Mouse (Mus musculus) CH12.LX (cell line): ENCODE results near the gene U90926. TPM values are rescaled to one million over a fixed set of nuclear protein-coding genes. Genes with fewer than 3 reads are reported as not detected.

Experiments used
- DNase-seq: peaks from one replicate; pipeline ENCODE4 v3.0.0-alpha.2; 2013; ENCODE audit errors: extremely low read depth
- H3K27ac ChIP-seq: 2 replicates; pipeline ENCODE4 v1.5.1; 2012; ENCODE audit warnings: low read depth, mild to moderate bottlenecking, control low read depth, moderate library complexity; ENCODE audit not compliant: insufficient read depth
- H3K27me3 ChIP-seq: replicated peaks from 2 replicates; pipeline ENCODE3; 2012; ENCODE audit warnings: inconsistent platforms
- H3K36me3 ChIP-seq, 2 experiments: replicated peaks in 1 of 2; 2 replicates each; pipeline versions ENCODE3 to v1.6.1; 2012; ENCODE audit warnings: inconsistent platforms in 1 of 2, low read length in 1 of 2, mild to moderate bottlenecking in 1 of 2, mixed read lengths in 1 of 2, moderate library complexity in 1 of 2; ENCODE audit not compliant: control insufficient read depth in 1 of 2, insufficient read depth in 1 of 2
- H3K4me1 ChIP-seq, 2 experiments: 2 replicates each; pipeline ENCODE4 v1.6.1; 2012; ENCODE audit warnings: inconsistent platforms in 1 of 2, moderate library complexity in 1 of 2; ENCODE audit not compliant: insufficient read depth in 2 of 2, control insufficient read depth in 1 of 2
- H3K4me2 ChIP-seq: 2 replicates; pipeline ENCODE4 v1.6.1; 2012; ENCODE audit warnings: low read depth, mild to moderate bottlenecking, control low read depth; ENCODE audit not compliant: poor library complexity, insufficient read depth, severe bottlenecking
- H3K4me3 ChIP-seq, 3 experiments: fragments of 150-350 bp in 1 of 3; sonication (generic) in 1 of 3; replicated peaks in 1 of 3; 2 replicates each; pipeline versions ENCODE3 to v1.5.1; 2011 to 2012; ENCODE audit warnings: low read depth in 2 of 3, low read length in 2 of 3, mild to moderate bottlenecking in 2 of 3, moderate library complexity in 2 of 3, control low read depth in 1 of 3, improper control_type of control experiment in 1 of 3, inconsistent platforms in 1 of 3, mixed read lengths in 1 of 3; ENCODE audit not compliant: poor library complexity in 1 of 3
- H3K79me2 ChIP-seq: replicated peaks from 2 replicates; pipeline ENCODE4 v1.6.1; 2012; ENCODE audit warnings: mild to moderate bottlenecking, moderate library complexity; ENCODE audit not compliant: control insufficient read depth, poor library complexity, insufficient read depth, severe bottlenecking; ENCODE audit errors: extremely low read depth
- H3K9ac ChIP-seq: 2 replicates; pipeline ENCODE4 v1.6.1; 2012; ENCODE audit warnings: low read depth, mild to moderate bottlenecking, control low read depth, moderate library complexity; ENCODE audit not compliant: insufficient read depth
- H3K9me3 ChIP-seq: replicated peaks from 2 replicates; pipeline ENCODE3; 2012; ENCODE audit warnings: low read length, inconsistent platforms, mixed read lengths
- ELF1 ChIP-seq: IDR thresholded peaks from 2 replicates; pipeline ENCODE4 v1.6.1; 2014; ENCODE audit warnings: low read depth, mild to moderate bottlenecking, inconsistent platforms, low read length, improper control_type of control experiment
- EP300 ChIP-seq: IDR thresholded peaks from 2 replicates; pipeline ENCODE4 v1.6.1; 2011; ENCODE audit warnings: low read length, improper control_type of control experiment
- ETS1 ChIP-seq: conservative IDR thresholded peaks from 2 replicates; pipeline ENCODE4 v1.6.1; 2012; ENCODE audit warnings: low read depth, mild to moderate bottlenecking, inconsistent platforms, low read length, improper control_type of control experiment, moderate library complexity
- JUN ChIP-seq: IDR thresholded peaks from 2 replicates; pipeline ENCODE4 v1.6.1; 2011; ENCODE audit warnings: low read depth, mild to moderate bottlenecking, low read length, improper control_type of control experiment, moderate library complexity; ENCODE audit not compliant: insufficient read depth
- JUND ChIP-seq: conservative IDR thresholded peaks from 2 replicates; pipeline ENCODE4 v1.6.1; 2011; ENCODE audit warnings: low read depth, low read length, improper control_type of control experiment
- MAZ ChIP-seq: IDR thresholded peaks from 2 replicates; pipeline ENCODE4 v1.6.1; 2012; ENCODE audit warnings: low read depth, mild to moderate bottlenecking, inconsistent platforms, low read length, improper control_type of control experiment, moderate library complexity
- MEF2A ChIP-seq: IDR thresholded peaks from 2 replicates; pipeline ENCODE4 v1.6.1; 2014; ENCODE audit warnings: low read depth, mild to moderate bottlenecking, inconsistent platforms, low read length, improper control_type of control experiment, borderline replicate concordance
- MXI1 ChIP-seq: IDR thresholded peaks from 2 replicates; pipeline ENCODE4 v1.6.1; 2011; ENCODE audit warnings: mild to moderate bottlenecking, low read depth, low read length, improper control_type of control experiment
- MYC ChIP-seq: IDR thresholded peaks from 2 replicates; pipeline ENCODE4 v1.6.1; 2011; ENCODE audit warnings: low read depth, mild to moderate bottlenecking, improper control_type of control experiment, low read length
- NRF1 ChIP-seq: IDR thresholded peaks from 2 replicates; pipeline ENCODE4 v1.6.1; 2014; ENCODE audit warnings: low read depth, mild to moderate bottlenecking, inconsistent platforms, low read length, improper control_type of control experiment, moderate library complexity
- PAX5 ChIP-seq: IDR thresholded peaks from 2 replicates; pipeline ENCODE4 v1.6.1; 2012; ENCODE audit warnings: low read length, inconsistent platforms, mixed read lengths
- POLR2AphosphoS2 ChIP-seq: IDR thresholded peaks from 2 replicates; pipeline ENCODE4 v1.6.1; 2011; ENCODE audit warnings: low read depth, low read length, improper control_type of control experiment
- RCOR1 ChIP-seq: conservative IDR thresholded peaks from 2 replicates; pipeline ENCODE4 v1.6.1; 2012; ENCODE audit warnings: low read depth, mild to moderate bottlenecking, inconsistent platforms, low read length, improper control_type of control experiment
- SMC3 ChIP-seq: IDR thresholded peaks from 2 replicates; pipeline ENCODE4 v1.6.1; 2011; ENCODE audit warnings: low read depth, low read length, improper control_type of control experiment
- TBP ChIP-seq: conservative IDR thresholded peaks from 2 replicates; pipeline ENCODE4 v1.6.1; 2011; ENCODE audit warnings: low read depth, low read length, improper control_type of control experiment
- TCF12 ChIP-seq: IDR thresholded peaks from 2 replicates; pipeline ENCODE4 v1.6.1; 2014; ENCODE audit warnings: low read depth, mild to moderate bottlenecking, inconsistent platforms, low read length, improper control_type of control experiment
- UBTF ChIP-seq: IDR thresholded peaks from 2 replicates; pipeline ENCODE4 v1.6.1; 2012; ENCODE audit warnings: low read depth, mild to moderate bottlenecking, inconsistent platforms, low read length, improper control_type of control experiment, moderate library complexity
- ZC3H11A ChIP-seq: IDR thresholded peaks from 2 replicates; pipeline ENCODE4 v1.6.1; 2012; ENCODE audit warnings: low read depth, mild to moderate bottlenecking, inconsistent platforms, low read length, improper control_type of control experiment
- ZKSCAN1 ChIP-seq: IDR thresholded peaks from 2 replicates; pipeline ENCODE4 v1.6.1; 2012; ENCODE audit warnings: low read depth, inconsistent platforms, low read length, improper control_type of control experiment, borderline replicate concordance
- ZMIZ1 ChIP-seq: IDR thresholded peaks from 2 replicates; pipeline ENCODE4 v1.6.1; 2012; ENCODE audit warnings: low read depth, mild to moderate bottlenecking, inconsistent platforms, low read length, improper control_type of control experiment
- dilution Hi-C: fragments of 300-500 bp; cut with MboI; formaldehyde crosslinking; loops from 2 replicates; pipeline ENCODE4 v1.14.3; 2020; ENCODE audit warnings: low sequenced_read_pairs; ENCODE audit not compliant: extremely low pct_unique_long_range_greater_than_20kb, extremely low pct_ligation_motif_present
- in situ Hi-C: fragments of 300-500 bp; cut with MboI; formaldehyde crosslinking; loops from 3 replicates; pipeline ENCODE4 v1.14.3; 2019; ENCODE audit warnings: low sequenced_read_pairs, low pct_ligation_motif_present, low pct_unique_long_range_greater_than_20kb, mixed read lengths
- polyA plus RNA-seq: library from polyadenylated mRNA; unstranded; fragments of >175 nt; gene quantifications from 2 replicates; pipeline ENCODE4 v1.2.1, GENCODE M21; 2012; ENCODE audit warnings: low read depth; ENCODE audit not compliant: insufficient read length
- total RNA-seq, 2 experiments: library from RNA; depleted of rRNA; stranded (reverse); fragments of 300-350 nt in 1 of 2; fragments of >200 nt in 1 of 2; gene quantifications; 2 replicates each; pipeline ENCODE4 v1.2.3; 2012 to 2014

Gene U90926
- total and polyA plus RNA-seq, 3 experiments: not detected

GRCm38 (mm10) chr5:92244900-92245299 lies 29.7 kb upstream of the U90926 start:
- Histone ChIP-seq H3K4me1 (peaks cover 3 to 9% of the 10 kb centered on the region in 2 experiments; a peak in 3 of 4 replicates), H3K4me3 (no peak overlapping the region), H3K4me2 (no peak overlapping the region), H3K9ac (no peak overlapping the region), H3K9me3 (no peaks in the 10 kb centered on the region), H3K79me2 (no peaks in the 10 kb centered on the region), H3K27me3 (no peaks in the 10 kb centered on the region), H3K36me3 (peaks cover 0 to 3% of the 10 kb centered on the region in 2 experiments), H3K27ac (no peak overlapping the region)
- in situ Hi-C loops: no loop called here
- no peak for DNase-seq
- no peak for TF ChIP-seq ZMIZ1
- no peak for TF ChIP-seq MAZ
- TF ChIP-seq ELF1: no peak
- no peak for TF ChIP-seq TBP
- TF ChIP-seq UBTF: no peak
- TF ChIP-seq EP300: no peak
- no peak for TF ChIP-seq JUN
- TF ChIP-seq MXI1: no peak
- no peak for TF ChIP-seq PAX5
- TF ChIP-seq TCF12: no peak
- no peak for TF ChIP-seq ZKSCAN1
- no peak for TF ChIP-seq JUND
- no peak for TF ChIP-seq NRF1
- no peak for TF ChIP-seq MEF2A
- dilution Hi-C loops: no loop called here

GRCm38 (mm10) chr5:92240769-92241168 lies 25.6 kb upstream of the U90926 start:
- peaks cover 6 to 21% of the 10 kb centered on the region in 2 experiments for H3K4me1 ChIP-seq
- peaks cover 0 to 3% of the 10 kb centered on the region in 2 experiments for H3K36me3 ChIP-seq
- no peak for TF ChIP-seq SMC3
- no peak for TF ChIP-seq POLR2AphosphoS2
- TF ChIP-seq ETS1: no peak
- no peak for TF ChIP-seq RCOR1
- no peak for TF ChIP-seq ZC3H11A
- TF ChIP-seq MYC: no peak
- no peak for TF ChIP-seq MAZ
- H3K9me3 ChIP-seq: no peaks in the 10 kb centered on the region
- H3K9ac ChIP-seq: no peak overlapping the region
- H3K79me2 ChIP-seq: no peaks in the 10 kb centered on the region
- H3K4me3 ChIP-seq: no peak overlapping the region
- dilution Hi-C loops: no loop called here
- no peak overlapping the region for H3K4me2 ChIP-seq
- DNase-seq: no peak
- H3K27me3 ChIP-seq: no peaks in the 10 kb centered on the region
- H3K27ac ChIP-seq: no peak overlapping the region
- in situ Hi-C loops: no loop called here
